Mouse (Mus musculus) right cerebral cortex, postnatal 25 days (tissue): ENCODE results near the gene Ripor2.

Experiments
- DNase-seq: peaks from one replicate; pipeline ENCODE4 v3.0.0; 2022

Gene Ripor2

DNA sequence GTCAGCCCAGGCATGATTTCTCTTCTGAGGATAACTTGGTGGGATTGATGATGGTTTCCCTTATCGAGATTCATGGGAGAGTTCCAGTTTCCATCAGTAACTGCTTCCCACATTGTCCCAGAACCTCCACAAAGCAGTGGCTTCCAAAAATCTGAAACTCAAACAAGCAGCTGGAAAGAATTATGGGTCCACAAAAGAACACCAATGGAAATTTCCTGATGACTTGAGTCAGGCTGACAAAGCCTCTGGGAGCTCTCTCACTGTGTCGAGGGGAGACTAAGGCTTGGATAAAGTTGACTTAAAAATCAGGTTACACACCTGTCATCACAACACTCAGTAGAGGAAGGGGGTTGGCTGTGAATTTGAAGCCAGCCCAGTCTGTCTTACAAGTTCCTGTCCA lies 67.1 kb downstream of the Ripor2 start:
- DNase-seq, result no peak

DNA sequence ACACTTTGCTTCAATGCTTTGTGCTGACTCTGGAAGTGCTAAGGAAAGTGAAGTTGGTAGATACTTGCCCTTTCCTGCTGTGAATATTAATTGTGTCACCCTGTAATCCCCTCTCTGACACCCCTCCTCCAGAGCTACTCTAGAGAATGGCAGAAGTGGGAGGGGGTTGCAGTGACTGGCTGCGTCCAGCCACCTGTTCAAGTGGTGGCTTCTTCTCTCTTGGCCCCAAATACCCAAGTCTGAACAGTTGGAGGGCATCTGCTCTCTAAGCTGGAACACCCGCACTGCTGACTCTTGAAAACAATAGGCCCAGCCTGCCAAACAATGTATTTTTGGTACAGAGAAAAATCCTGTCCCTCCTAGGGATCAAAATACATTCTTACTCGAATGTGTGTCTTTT lies 69.0 kb downstream of the Ripor2 start:
- no peak for DNase-seq

DNA sequence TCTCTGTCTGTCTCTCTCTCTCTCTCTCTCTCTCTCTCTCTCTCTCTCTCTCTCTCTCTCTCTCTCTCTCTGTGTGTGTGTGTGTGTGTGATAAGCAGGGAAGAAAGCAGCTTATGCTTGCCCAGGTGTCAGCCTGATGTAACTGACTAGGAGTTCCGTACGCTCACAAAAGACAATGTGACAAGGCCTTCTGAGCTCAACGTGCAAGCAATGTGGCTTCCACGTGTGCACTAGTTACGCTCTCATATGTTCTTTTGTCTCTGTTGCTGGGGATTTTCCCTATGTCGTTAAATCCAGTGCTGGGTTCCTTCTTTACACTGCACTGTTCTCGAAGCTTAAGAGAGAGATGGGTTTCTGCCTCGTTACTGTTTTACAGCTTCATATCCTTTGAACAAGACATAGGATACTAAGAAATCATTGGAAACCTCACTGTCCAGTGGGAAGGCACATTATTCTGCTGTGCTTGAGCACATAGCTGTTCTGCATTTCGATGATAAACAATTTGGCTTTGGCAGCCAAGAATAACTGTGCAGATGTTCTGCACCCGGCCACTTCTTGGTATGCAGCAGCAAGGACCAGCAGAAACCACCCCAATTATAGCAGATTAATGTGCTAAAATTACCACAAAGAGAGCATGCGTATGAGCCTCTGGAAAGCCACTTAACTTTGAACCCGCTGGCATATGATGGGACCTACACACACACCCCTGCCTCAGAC lies 73.1 kb downstream of the Ripor2 start:
- no peak for DNase-seq

GRCm38 (mm10) chr13:24656719-24657497 lies 74.9 kb downstream of the Ripor2 start:
- DNase-seq, result no peak

DNA sequence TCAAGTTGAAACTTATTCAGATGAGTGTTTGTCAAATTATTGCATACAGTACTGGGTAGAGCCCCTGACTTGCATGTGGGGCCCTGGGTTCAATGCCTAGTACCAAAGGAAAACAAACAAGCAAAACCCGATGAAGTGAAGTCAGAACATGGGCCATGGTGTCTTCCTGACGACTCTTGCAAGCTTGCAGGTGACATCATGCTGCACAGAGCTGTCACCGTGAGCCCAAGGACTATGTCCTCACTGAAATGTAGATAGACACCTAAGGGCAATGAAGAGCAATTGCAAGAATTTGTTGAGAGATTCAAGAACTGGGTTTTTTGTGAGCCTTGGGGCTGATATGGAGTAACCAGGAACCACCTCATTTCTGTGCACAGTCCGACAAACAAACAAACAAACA lies 84.8 kb downstream of the Ripor2 start:
- no peak for DNase-seq

DNA sequence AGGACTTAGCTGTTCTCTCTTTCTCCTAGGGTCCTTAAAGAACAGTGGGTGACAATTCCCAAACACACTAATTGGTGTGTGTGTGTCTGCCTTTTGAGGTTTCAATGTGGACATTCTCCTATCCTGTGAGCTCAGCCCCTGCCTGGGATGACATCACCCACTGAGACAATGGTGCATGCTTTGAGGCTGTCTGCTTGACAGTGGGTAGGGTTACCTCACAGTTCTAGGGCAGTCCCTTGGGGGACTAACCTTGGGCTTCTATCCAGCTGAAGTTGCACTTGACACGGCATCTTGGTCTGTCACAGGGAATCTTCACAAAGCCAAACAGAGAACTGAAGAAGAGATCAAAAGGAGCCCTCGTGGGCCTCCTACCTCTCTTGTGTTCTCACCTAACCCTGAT lies 86.6 kb downstream of the Ripor2 start:
- DNase-seq, result no peak

GRCm38 (mm10) chr13:24670676-24671075 lies 88.7 kb downstream of the Ripor2 start:
- no peak for DNase-seq

DNA sequence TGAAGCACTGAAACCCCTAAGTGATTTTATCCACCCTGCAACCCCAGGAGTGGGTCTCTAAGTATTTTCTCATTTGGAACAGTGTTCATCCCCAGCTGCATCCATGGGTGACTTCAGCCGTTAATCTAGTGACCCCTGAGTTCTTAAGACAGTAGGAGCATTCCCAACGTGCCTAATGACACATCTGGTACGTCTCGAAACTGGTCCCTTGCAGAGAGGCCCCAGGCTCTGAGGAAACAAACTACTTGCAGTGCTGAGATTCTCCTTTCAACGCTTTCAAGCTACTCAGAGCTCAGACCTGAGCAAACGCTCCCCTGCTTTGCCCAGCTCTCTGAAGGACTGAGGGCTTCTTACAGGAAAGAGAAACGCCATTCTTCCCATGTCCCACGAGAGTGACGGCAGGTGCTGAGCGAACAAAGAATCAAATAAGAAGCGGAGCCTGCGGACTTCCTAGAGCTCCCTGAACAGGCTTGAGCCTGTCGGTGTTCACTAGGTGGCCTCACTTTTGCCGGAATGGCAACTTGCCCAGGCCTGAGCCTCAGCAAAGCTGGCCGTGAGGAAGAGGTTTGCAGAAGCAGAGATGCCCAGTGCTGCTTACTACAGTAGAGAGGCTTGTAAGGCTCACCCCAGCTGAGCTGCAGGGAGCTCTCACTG lies 97.2 kb downstream of the Ripor2 start:
- DNase-seq, result no peak

GRCm38 (mm10) chr13:24680951-24681350 lies 99.0 kb downstream of the Ripor2 start:
- DNase-seq, result no peak

GRCm38 (mm10) chr13:24682346-24682745 lies 100.4 kb downstream of the Ripor2 start:
- DNase-seq, result no peak

GRCm38 (mm10) chr13:24684503-24684902 lies 102.5 kb downstream of the Ripor2 start:
- DNase-seq, result no peak

- DNase-seq, result no peak
Observed at GRCm38 (mm10) chr13:24685846-24686245, 103.9 kb downstream of the Ripor2 start.

- DNase-seq, result peak; percentile 69
Observed at GRCm38 (mm10) chr13:24686705-24687665, 105.0 kb downstream of the Ripor2 start.

- DNase-seq, result no peak
Observed at GRCm38 (mm10) chr13:24693312-24693711, 111.3 kb downstream of the Ripor2 start.

GRCm38 (mm10) chr13:24698746-24699145 lies 116.8 kb downstream of the Ripor2 start:
- no peak for DNase-seq

- DNase-seq, result no peak
Observed at GRCm38 (mm10) chr13:24702128-24702527, 120.1 kb downstream of the Ripor2 start.

- DNase-seq, result no peak
Observed at GRCm38 (mm10) chr13:24709656-24710396, 127.8 kb downstream of the Ripor2 start.

GRCm38 (mm10) chr13:24710968-24711367 lies 129.0 kb downstream of the Ripor2 start:
- DNase-seq, result no peak

- no peak for DNase-seq
Observed at GRCm38 (mm10) chr13:24712581-24713130, 130.7 kb downstream of the Ripor2 start.

DNA sequence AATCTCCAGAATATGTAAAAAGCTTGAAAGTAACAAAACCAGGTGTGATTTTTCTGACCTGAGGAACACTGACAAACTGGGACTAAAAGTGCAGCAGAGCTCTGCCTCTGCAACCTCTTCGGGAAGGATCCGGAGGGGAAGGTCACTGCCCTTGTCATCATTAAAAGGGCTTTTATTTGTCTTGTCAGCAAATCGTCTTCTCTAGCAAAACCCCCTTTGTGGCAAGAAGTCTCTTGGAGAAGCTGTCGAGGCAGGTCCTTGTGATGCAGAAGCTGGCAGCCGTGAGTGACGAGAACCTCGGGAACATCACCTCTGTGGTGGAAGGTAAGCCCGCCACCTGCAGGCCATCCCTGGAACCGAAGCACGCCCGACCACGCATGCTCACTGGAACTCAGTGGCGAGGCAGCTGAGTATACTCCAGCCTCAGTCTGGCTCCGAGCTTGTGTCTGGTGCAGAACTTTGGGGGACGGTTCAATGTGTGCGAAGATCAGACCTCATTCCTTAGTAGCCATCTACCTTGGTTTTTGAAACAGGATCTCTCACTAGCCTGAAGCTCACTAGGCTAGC lies 131.5 kb downstream of the Ripor2 start:
- peak; percentile 86 for DNase-seq

GRCm38 (mm10) chr13:24714360-24714885 lies 132.4 kb downstream of the Ripor2 start:
- no peak for DNase-seq
